Mouse (Mus musculus) C2C12 (cell line): Measurements from ENCODE around the gene Sdk1.

Experiments used
- CEBPB ChIP-seq: IDR thresholded peaks from one replicate; pipeline ENCODE4 v1.6.1; 2011; ENCODE audit warnings: low read depth, mild to moderate bottlenecking, control low read depth, moderate library complexity
- CTCF ChIP-seq: IDR thresholded peaks from one replicate; pipeline ENCODE4 v1.5.1; 2011; ENCODE audit not compliant: control insufficient read depth, insufficient read depth, insufficient read length

DNA sequence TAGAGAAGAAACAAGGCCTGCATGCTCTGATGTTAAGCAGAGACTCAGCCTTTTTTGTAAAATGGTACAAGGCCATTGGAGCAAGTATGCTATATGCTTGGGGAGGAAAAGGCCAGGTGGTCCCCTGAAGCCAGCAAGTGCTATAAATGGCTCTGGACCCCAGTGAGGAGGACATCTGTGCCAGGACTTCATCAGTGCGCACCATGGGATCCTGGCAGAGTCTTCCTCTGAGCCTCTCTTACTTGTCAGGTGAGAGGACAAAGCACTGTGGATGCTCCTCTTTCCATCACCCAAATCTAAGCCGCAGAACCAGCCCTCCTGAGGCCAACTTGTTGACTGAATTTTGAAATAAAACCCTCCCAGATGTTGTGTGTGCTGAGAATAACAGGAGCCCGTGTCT, 839.8 kb downstream of the Sdk1 start:
- TF ChIP-seq CTCF (no peak), CEBPB (no peak)
